ENCODE assay signal across 8 mouse cellular contexts in the genomic region with DNA sequence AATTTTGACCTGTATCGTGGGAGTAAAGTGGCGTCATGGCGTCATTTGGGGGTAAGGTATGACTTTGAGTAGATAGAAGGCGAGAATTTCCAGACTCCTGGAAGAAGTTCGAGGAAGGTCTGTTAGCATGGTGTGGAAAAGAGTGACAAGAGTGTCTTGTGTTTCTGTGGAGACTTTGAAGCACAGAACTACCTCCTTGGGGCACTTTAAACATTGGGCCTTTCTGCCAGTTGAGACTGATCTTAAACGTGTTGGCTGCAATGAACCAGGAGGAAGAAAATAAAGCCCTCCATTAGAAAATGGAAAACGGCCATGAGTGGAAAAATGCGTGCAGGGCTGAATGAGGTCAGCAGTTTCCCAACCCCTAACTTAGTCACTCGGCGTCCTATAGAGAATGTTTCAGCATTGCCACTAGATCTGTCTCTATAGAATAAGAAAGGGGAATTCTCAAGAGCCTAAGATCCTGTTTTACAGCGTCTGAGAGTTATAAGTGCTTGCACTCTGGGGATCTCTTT. TPM values are rescaled to one million over a fixed set of nuclear protein-coding genes. Genes with fewer than 3 reads are reported as not detected.
DNase-seq lines count a peak whose midpoint lies in the region; ATAC-seq and TF ChIP-seq lines count a peak whose summit lies in the region.

No protein-coding gene starts in this region.

- H3K4me3 ChIP-seq in heart, embryonic 11.5 days (ENCODE audit: low read depth, low read length), result peak overlapping the region; percentile 84
- H3K4me3 ChIP-seq in bone marrow macrophage, adult 2 months (ENCODE audit: insufficient read depth, low read length), result peak overlapping the region; percentile 92
- peak overlapping the region; percentile 63 for H3K4me3 ChIP-seq in hindbrain, embryonic 13.5 days
- H3K4me3 ChIP-seq in midbrain, embryonic 11.5 days (ENCODE audit: low read depth, low read length), result peak overlapping the region; percentile 70

- no peak for TF ChIP-seq POLR2A in bone marrow macrophage, adult 2 months (IDR thresholded peaks at IDR 0.05; ENCODE audit: borderline replicate concordance, low read depth, low read length)

- 10% methylated on average over 11 of the region's 11 CpGs for WGBS in heart, embryonic 11.5 days (ENCODE audit: insufficient replicate concordance)
- 15% methylated on average over 11 of the region's 11 CpGs for WGBS in hindbrain, embryonic 13.5 days
- WGBS in midbrain, embryonic 11.5 days, result 16% methylated on average over 11 of the region's 11 CpGs

- intact Hi-C loops in heart, postnatal 25 days (cut with DNase I), result loop anchor here (1.0 to 5.0 kb wide), 3 partner anchors 31 to 747 kb away; partner anchors contain the start of gene Phc1

- H3K36me3 ChIP-seq in heart, embryonic 11.5 days (ENCODE audit: control insufficient read depth, insufficient read depth, low read length), result peaks cover 9% of the 10 kb centered on the region
- H3K36me3 ChIP-seq in hindbrain, embryonic 13.5 days, result peaks cover 17% of the 10 kb centered on the region
- peaks cover 5% of the 10 kb centered on the region; the same call in 1 of the 2 replicates for H3K36me3 ChIP-seq in midbrain, embryonic 11.5 days (ENCODE audit: control insufficient read depth, insufficient read depth, low read length)

- H3K4me2 ChIP-seq in heart, embryonic 11.5 days, result peak overlapping the region; percentile 88
- peak overlapping the region; percentile 72 for H3K4me2 ChIP-seq in hindbrain, embryonic 13.5 days
- H3K4me2 ChIP-seq in midbrain, embryonic 11.5 days, result peak overlapping the region; percentile 63

- no peak for TF ChIP-seq CTCF in bone marrow macrophage, adult 2 months (IDR thresholded peaks at IDR 0.05; ENCODE audit: low read depth, low read length)

- H3K9me3 ChIP-seq in heart, embryonic 11.5 days (replicated peaks; ENCODE audit: control insufficient read depth, low read length), result no peaks in the 10 kb centered on the region
- no peaks in the 10 kb centered on the region for H3K9me3 ChIP-seq in hindbrain, embryonic 13.5 days
- no peaks in the 10 kb centered on the region for H3K9me3 ChIP-seq in midbrain, embryonic 11.5 days (ENCODE audit: control insufficient read depth, low read length)

- H3K27me3 ChIP-seq in heart, embryonic 11.5 days (ENCODE audit: control insufficient read depth, insufficient read depth, low read length), result no peaks in the 10 kb centered on the region
- H3K27me3 ChIP-seq in hindbrain, embryonic 13.5 days, result no peaks in the 10 kb centered on the region
- no peaks in the 10 kb centered on the region for H3K27me3 ChIP-seq in midbrain, embryonic 11.5 days (ENCODE audit: control insufficient read depth, insufficient read depth, low read length)

- H3K9ac ChIP-seq in heart, embryonic 11.5 days (ENCODE audit: low read depth, low read length), result peak overlapping the region; percentile 88
- peak overlapping the region; percentile 80 for H3K9ac ChIP-seq in hindbrain, embryonic 13.5 days
- peak overlapping the region; percentile 84 for H3K9ac ChIP-seq in midbrain, embryonic 11.5 days (ENCODE audit: low read length)

- peaks cover 13% of the 10 kb centered on the region for H3K4me1 ChIP-seq in heart, embryonic 11.5 days (ENCODE audit: control insufficient read depth, insufficient read depth, low read length)
- H3K4me1 ChIP-seq in bone marrow macrophage, adult 2 months (ENCODE audit: control insufficient read depth, insufficient read depth, low read length), result peaks cover 14% of the 10 kb centered on the region
- peaks cover 21% of the 10 kb centered on the region for H3K4me1 ChIP-seq in hindbrain, embryonic 13.5 days (replicated peaks)
- peaks cover 17% of the 10 kb centered on the region for H3K4me1 ChIP-seq in midbrain, embryonic 11.5 days (ENCODE audit: control insufficient read depth, insufficient read depth, low read length)

- ATAC-seq in heart, embryonic 11.5 days (replicated peaks; ENCODE audit: insufficient number of reproducible peaks, low FRiP score, low TSS enrichment), result no peak
- ATAC-seq in hindbrain, embryonic 13.5 days (ENCODE audit: low FRiP score), result no peak
- ATAC-seq in midbrain, embryonic 11.5 days (ENCODE audit: low FRiP score), result no peak
- ATAC-seq in CD4-positive, CD25-positive, alpha-beta regulatory T cell, adult 4 months, result no peak

- DNase-seq in heart, postnatal 25 days (ENCODE audit: low spot score), result no peak
- no peak for DNase-seq in midbrain, embryonic 11.5 days (ENCODE audit: low spot score, missing footprints)
- no peak for DNase-seq in spleen, postnatal 36 days (ENCODE audit: low spot score in 2 of 2)
- DNase-seq in frontal cortex, postnatal 10 days (ENCODE audit: low spot score in 2 of 2), result no peak

- H3K27ac ChIP-seq in heart, embryonic 11.5 days (ENCODE audit: low read depth, low read length), result peak overlapping the region; percentile 77
- peak overlapping the region; percentile 85 for H3K27ac ChIP-seq in bone marrow macrophage, adult 2 months (ENCODE audit: insufficient read depth, low read depth, low read length)
- no peak overlapping the region for H3K27ac ChIP-seq in hindbrain, embryonic 13.5 days
- no peak overlapping the region for H3K27ac ChIP-seq in midbrain, embryonic 11.5 days (ENCODE audit: low read depth, low read length)

RNA-seq across cellular contexts. Expression of gene M6pr, which starts 1.0 kb away (rescaled TPM):
- polyA plus RNA-seq in heart, embryonic 11.5 days (2014; fragmentation: Nextera tagmentation; extraction: Ambion mirVana), result 84.9 and 93.0 TPM in 2 replicates
- total RNA-seq in heart, postnatal 25 days (2021), result 10 to 100 TPM; 36.4 to 41.4 TPM
- 229 and 236 TPM in 2 replicates for polyA plus RNA-seq in bone marrow macrophage, adult 2 months (2012; ENCODE audit: insufficient read depth, insufficient read length, missing spikeins)
- polyA plus RNA-seq in hindbrain, embryonic 13.5 days (2015; fragmentation: Nextera tagmentation; extraction: Ambion mirVana), result 58.2 and 60.1 TPM in 2 replicates
- 89.9 and 92.4 TPM in 2 replicates for polyA plus RNA-seq in midbrain, embryonic 11.5 days (2014; fragmentation: Nextera tagmentation; extraction: Ambion mirVana)
- 100 to 1,000 TPM; 255 to 333 TPM for polyA plus RNA-seq in CD4-positive, CD25-positive, alpha-beta regulatory T cell, adult 4 months (2017; shearing (Covaris generic))

RNA-seq across cellular contexts. Expression of gene Klrg1, which starts 26.8 kb away (rescaled TPM):
- not detected in 2 replicates for polyA plus RNA-seq in heart, embryonic 11.5 days (2014; fragmentation: Nextera tagmentation; extraction: Ambion mirVana)
- total RNA-seq in heart, postnatal 25 days (2021), result not detected
- not detected in 2 replicates for polyA plus RNA-seq in bone marrow macrophage, adult 2 months (2012; ENCODE audit: insufficient read depth, insufficient read length, missing spikeins)
- 0.69 and 0.76 TPM in 2 replicates for polyA plus RNA-seq in hindbrain, embryonic 13.5 days (2015; fragmentation: Nextera tagmentation; extraction: Ambion mirVana)
- polyA plus RNA-seq in midbrain, embryonic 11.5 days (2014; fragmentation: Nextera tagmentation; extraction: Ambion mirVana), result 0.11 and 0.31 TPM in 2 replicates
- polyA plus RNA-seq in CD4-positive, CD25-positive, alpha-beta regulatory T cell, adult 4 months (2017; shearing (Covaris generic)), result 100 to 1,000 TPM; 111 to 138 TPM

RNA-seq across cellular contexts. Expression of gene Phc1, which starts 30.9 kb away (rescaled TPM):
- polyA plus RNA-seq in heart, embryonic 11.5 days (2014; fragmentation: Nextera tagmentation; extraction: Ambion mirVana), result 15.7 and 17.1 TPM in 2 replicates
- total RNA-seq in heart, postnatal 25 days (2021), result 10 to 100 TPM; 17.1 to 18.7 TPM
- polyA plus RNA-seq in bone marrow macrophage, adult 2 months (2012; ENCODE audit: insufficient read depth, insufficient read length, missing spikeins), result 10.2 and 11.2 TPM in 2 replicates
- polyA plus RNA-seq in hindbrain, embryonic 13.5 days (2015; fragmentation: Nextera tagmentation; extraction: Ambion mirVana), result 32.9 and 35.5 TPM in 2 replicates
- 30.7 and 34.7 TPM in 2 replicates for polyA plus RNA-seq in midbrain, embryonic 11.5 days (2014; fragmentation: Nextera tagmentation; extraction: Ambion mirVana)
- polyA plus RNA-seq in CD4-positive, CD25-positive, alpha-beta regulatory T cell, adult 4 months (2017; shearing (Covaris generic)), result 1 to 10 TPM; 5.6 to 7.1 TPM

Comparison
In these comparisons a context has a peak if more than half of its experiments do, and no peak if none do; other contexts are left out.
1. H3K27ac ChIP-seq: peak in heart, embryonic 11.5 days (single experiment) and bone marrow macrophage, adult 2 months (single experiment); none in hindbrain, embryonic 13.5 days (single experiment) and midbrain, embryonic 11.5 days (single experiment).
2. RNA of gene Klrg1, which starts 26.8 kb away (polyA plus RNA-seq): 111 to 138 TPM in CD4-positive, CD25-positive, alpha-beta regulatory T cell, adult 4 months; 0.69 to 0.76 TPM in hindbrain, embryonic 13.5 days, 0.11 to 0.31 TPM in midbrain, embryonic 11.5 days, not detected in heart, embryonic 11.5 days and not detected in bone marrow macrophage, adult 2 months; every median in the first group is over 10 times any median in the second.
3. Peak in every context shown above with its lines, with median percentiles within 50 percentile points of each other: H3K4me2 ChIP-seq, H3K4me3 ChIP-seq and H3K9ac ChIP-seq.